Mouse (Mus musculus): ENCODE results near the gene Zfp874b.
A peak's percentile ranks its signal among the peaks of the same experiment; 100 is the strongest.
"Not testable (repeated sequence)": the region's sequence is repeated elsewhere in the genome, so short reads cannot be mapped to it uniquely, and the experiment has no call there.

Zfp874b gene

GRCm38 (mm10) chr13:67483625-67484423, at the start of gene Zfp874b:
TSS of gene Zfp874b (minus strand) at chr13:67484258.
- peak; percentile 92 for DNase-seq (ENCODE audit: low read depth, low spot score)

- DNase-seq (ENCODE audit: low read depth, low spot score), result no peak
These were observed 43.1 kb upstream of the Zfp874b start for GRCm38 (mm10) chr13:67527049-67527730.

- peak; percentile 98 for DNase-seq (ENCODE audit: low read depth, low spot score)
These were observed 41.8 kb upstream of the Zfp874b start, which contains the start of the genes Gm26965 and Zfp87 for GRCm38 (mm10) chr13:67525753-67526410. TSS of gene Gm26965 (minus strand) at chr13:67526151. TSS of gene Zfp87 (minus strand) at chr13:67526177.

- no peak for DNase-seq (ENCODE audit: low read depth, low spot score)
These were observed 16.9 kb upstream of the Zfp874b start for GRCm38 (mm10) chr13:67500908-67501307.

GRCm38 (mm10) chr13:67500084-67500719, 16.1 kb upstream of the Zfp874b start, which contains the start of gene Zfp58:
TSS of gene Zfp58 (minus strand) at chr13:67500555.
- DNase-seq (ENCODE audit: low read depth, low spot score), result peak; percentile 94

- no peak for DNase-seq (ENCODE audit: low read depth, low spot score)
These were observed 11.6 kb upstream of the Zfp874b start for GRCm38 (mm10) chr13:67495631-67496030.

- no peak for DNase-seq (ENCODE audit: low read depth, low spot score)
These were observed 360 bp upstream of the Zfp874b start for GRCm38 (mm10) chr13:67484424-67484811.

GRCm38 (mm10) chr13:67481528-67481927, 2.5 kb downstream of the Zfp874b start:
- DNase-seq (ENCODE audit: low read depth, low spot score), result peak; percentile 61

GRCm38 (mm10) chr13:67469274-67469673, 14.8 kb downstream of the Zfp874b start:
- peak; percentile 41 for DNase-seq (ENCODE audit: low read depth, low spot score)

- DNase-seq (ENCODE audit: low read depth, low spot score), result not testable (repeated sequence)
These were observed 20.4 kb downstream of the Zfp874b start for GRCm38 (mm10) chr13:67463506-67464185.

GRCm38 (mm10) chr13:67452021-67452309, 32.1 kb downstream of the Zfp874b start:
- no peak for DNase-seq (ENCODE audit: low read depth, low spot score)

GRCm38 (mm10) chr13:67451172-67452020, 32.7 kb downstream of the Zfp874b start, which contains the start of gene Zfp874a:
TSS of gene Zfp874a (minus strand) at chr13:67451624.
- peak; percentile 90 for DNase-seq (ENCODE audit: low read depth, low spot score)

- DNase-seq (ENCODE audit: low read depth, low spot score), result not testable (repeated sequence)
These were observed 47.0 kb downstream of the Zfp874b start for GRCm38 (mm10) chr13:67437095-67437494.

- DNase-seq (ENCODE audit: low read depth, low spot score), result no peak
These were observed 55.9 kb downstream of the Zfp874b start for GRCm38 (mm10) chr13:67428116-67428515.

GRCm38 (mm10) chr13:67425699-67426098, 58.4 kb downstream of the Zfp874b start:
- not testable (repeated sequence) for DNase-seq (ENCODE audit: low read depth, low spot score)

GRCm38 (mm10) chr13:67422532-67422931, 61.5 kb downstream of the Zfp874b start:
- DNase-seq (ENCODE audit: low read depth, low spot score), result not testable (repeated sequence)

Data from 3T3-L1 (cell line).